Mouse (Mus musculus): Measurements from ENCODE around the gene Cs.

Gene Cs

GRCm38 (mm10) chr10:128335582-128335981, 2.0 kb upstream of the Cs start:
- DNase-seq = peak; percentile 86 to 89

GRCm38 (mm10) chr10:128336195-128336594, 1.3 kb upstream of the Cs start:
- no peak for DNase-seq

GRCm38 (mm10) chr10:128336597-128336996, 937 bp upstream of the Cs start:
- DNase-seq = no peak

GRCm38 (mm10) chr10:128338415-128338814, 881 bp downstream of the Cs start:
- DNase-seq = no peak

- no peak for DNase-seq
Observed at GRCm38 (mm10) chr10:128338948-128339347, 1.4 kb downstream of the Cs start.

- DNase-seq = no peak
Observed at GRCm38 (mm10) chr10:128340257-128340656, 2.7 kb downstream of the Cs start.

- no peak for DNase-seq
Observed at GRCm38 (mm10) chr10:128343436-128343835, 5.9 kb downstream of the Cs start.

GRCm38 (mm10) chr10:128344568-128345275, 7.2 kb downstream of the Cs start:
- peak; percentile 38 to 40 for DNase-seq

GRCm38 (mm10) chr10:128347541-128347940, 10.0 kb downstream of the Cs start:
- DNase-seq = no peak

- DNase-seq = peak; percentile 69 to 83
Observed at GRCm38 (mm10) chr10:128358796-128359195, 21.3 kb downstream of the Cs start.

GRCm38 (mm10) chr10:128359226-128359625, 21.7 kb downstream of the Cs start:
- DNase-seq = no peak

- no peak for DNase-seq
Observed at GRCm38 (mm10) chr10:128361836-128362235, 24.3 kb downstream of the Cs start.

GRCm38 (mm10) chr10:128362568-128362967, 25.0 kb downstream of the Cs start:
- peak; percentile 66 to 68 for DNase-seq

GRCm38 (mm10) chr10:128367899-128368401, 30.4 kb downstream of the Cs start:
- no peak for DNase-seq

GRCm38 (mm10) chr10:128368402-128369217, 31.1 kb downstream of the Cs start, which contains the start of gene Coq10a:
Gene Coq10a (minus strand): TSS chr10:128368997.
- DNase-seq = peak; percentile 95

- no peak for DNase-seq
Observed at GRCm38 (mm10) chr10:128369218-128369543, 31.6 kb downstream of the Cs start.

GRCm38 (mm10) chr10:128369599-128369998, 32.1 kb downstream of the Cs start:
- no peak for DNase-seq

- no peak for DNase-seq
Observed at GRCm38 (mm10) chr10:128370021-128370420, 32.5 kb downstream of the Cs start.

GRCm38 (mm10) chr10:128370601-128371000, 33.1 kb downstream of the Cs start:
- no peak for DNase-seq

GRCm38 (mm10) chr10:128372142-128372541, 34.6 kb downstream of the Cs start:
- DNase-seq = peak in 1 of 2 experiments; percentile 48

GRCm38 (mm10) chr10:128372989-128373748, 35.6 kb downstream of the Cs start:
- no peak for DNase-seq

GRCm38 (mm10) chr10:128374393-128374792, 36.9 kb downstream of the Cs start:
- DNase-seq = peak in 1 of 2 experiments; percentile 42

GRCm38 (mm10) chr10:128376099-128376454, 38.5 kb downstream of the Cs start:
- DNase-seq = no peak
